Mouse (Mus musculus) heart, embryonic 13.5 days (tissue): Measurements from ENCODE around the gene Olfml1. TPM values are rescaled to one million over a fixed set of nuclear protein-coding genes. Genes with fewer than 3 reads are reported as not detected.

ENCODE experiments used
- ATAC-seq: fragments of 200-750 bp; cut with Nextera tagmentation; 2 replicates; pipeline ENCODE4 v1.8.0; 2017; ENCODE audit warnings: moderate TSS enrichment; ENCODE audit not compliant: insufficient number of reproducible peaks, low FRiP score, low TSS enrichment; ENCODE audit errors: extremely low read depth
- H3K27ac ChIP-seq: fragments of 300-500 bp; sonication (generic); replicated peaks from 2 replicates; pipeline ENCODE4 v1.5.1; 2015; ENCODE audit warnings: moderate library complexity, mild to moderate bottlenecking, inconsistent platforms
- H3K27me3 ChIP-seq: fragments of 300-500 bp; sonication (generic); replicated peaks from 2 replicates; pipeline ENCODE4 v1.6.1; 2015; ENCODE audit warnings: mild to moderate bottlenecking, inconsistent platforms
- H3K36me3 ChIP-seq: fragments of 300-500 bp; sonication (generic); 2 replicates; pipeline ENCODE4 v1.6.1; 2015; ENCODE audit warnings: mild to moderate bottlenecking, inconsistent platforms
- H3K4me1 ChIP-seq: fragments of 300-500 bp; sonication (generic); 2 replicates; pipeline ENCODE4 v1.6.1; 2015; ENCODE audit warnings: inconsistent platforms
- H3K4me2 ChIP-seq: fragments of 300-500 bp; sonication (generic); 2 replicates; pipeline ENCODE4 v1.6.1; 2015; ENCODE audit warnings: inconsistent platforms, mild to moderate bottlenecking, moderate library complexity
- H3K4me3 ChIP-seq: fragments of 300-500 bp; sonication (generic); 2 replicates; pipeline ENCODE4 v1.5.1; 2015; ENCODE audit warnings: moderate library complexity, mild to moderate bottlenecking, inconsistent platforms
- H3K9ac ChIP-seq: fragments of 300-500 bp; sonication (generic); 2 replicates; pipeline ENCODE4 v1.6.1; 2015; ENCODE audit warnings: inconsistent platforms, mild to moderate bottlenecking, moderate library complexity
- H3K9me3 ChIP-seq: fragments of 300-500 bp; sonication (generic); 2 replicates; pipeline ENCODE4 v1.6.1; 2016; ENCODE audit warnings: inconsistent platforms
- WGBS: fragments of 180-500 bp; shearing (Covaris S2); methylation state at CpG from one replicate; pipeline ENCODE4 v1.1.7; 2015; ENCODE audit warnings: mixed read lengths; 5-methylcytosine and 5-hydroxymethylcytosine counted together
- polyA plus RNA-seq: library from polyadenylated mRNA; unstranded; fragments of >200 nt; fragmentation: Nextera tagmentation; extraction: Ambion mirVana; gene quantifications from 2 replicates; pipeline ENCODE4 v1.2.1, GENCODE M21; 2015

The Olfml1 gene
- polyA plus RNA-seq, 1 experiment from 2014 or later = 8.5 TPM

- Histone ChIP-seq H3K4me1 (no peaks in the 10 kb centered on the region), H3K27ac (no peak overlapping the region), H3K36me3 (no peaks in the 10 kb centered on the region), H3K9me3 (no peaks in the 10 kb centered on the region), H3K4me2 (no peak overlapping the region), H3K9ac (no peak overlapping the region), H3K27me3 (no peaks in the 10 kb centered on the region), H3K4me3 (no peak overlapping the region)
- ATAC-seq = no peak
- 83% methylated on average over 3 of the region's 3 CpGs for WGBS
Observed at GRCm38 (mm10) chr7:107555906-107556305, 11.3 kb upstream of the Olfml1 start.

- Histone ChIP-seq H3K4me3 (no peak overlapping the region), H3K9ac (no peak overlapping the region), H3K27ac (no peak overlapping the region), H3K36me3 (no peaks in the 10 kb centered on the region), H3K4me2 (no peak overlapping the region), H3K9me3 (no peaks in the 10 kb centered on the region), H3K4me1 (no peaks in the 10 kb centered on the region), H3K27me3 (no peaks in the 10 kb centered on the region)
- 63% methylated on average over 2 of the region's 2 CpGs for WGBS
- no peak for ATAC-seq
Observed at GRCm38 (mm10) chr7:107560675-107561074, 6.6 kb upstream of the Olfml1 start.

- no peaks in the 10 kb centered on the region for H3K9me3 ChIP-seq
- H3K4me2 ChIP-seq = no peak overlapping the region
- H3K4me1 ChIP-seq = no peaks in the 10 kb centered on the region
- H3K9ac ChIP-seq = no peak overlapping the region
- H3K27me3 ChIP-seq = no peaks in the 10 kb centered on the region
- H3K27ac ChIP-seq = no peak overlapping the region
- no peak overlapping the region for H3K4me3 ChIP-seq
- 59% methylated on average over 3 of the region's 3 CpGs for WGBS
- H3K36me3 ChIP-seq = no peaks in the 10 kb centered on the region
- no peak for ATAC-seq
Observed at GRCm38 (mm10) chr7:107561584-107561983, 5.7 kb upstream of the Olfml1 start.

GRCm38 (mm10) chr7:107563727-107564126 is 3.5 kb upstream of the Olfml1 start:
- ATAC-seq = no peak
- 56% methylated on average over 2 of the region's 2 CpGs for WGBS
- no peaks in the 10 kb centered on the region for H3K4me1 ChIP-seq
- no peak overlapping the region for H3K9ac ChIP-seq
- H3K27me3 ChIP-seq = no peaks in the 10 kb centered on the region
- H3K27ac ChIP-seq = no peak overlapping the region
- no peaks in the 10 kb centered on the region for H3K36me3 ChIP-seq
- H3K4me3 ChIP-seq = no peak overlapping the region
- no peak overlapping the region for H3K4me2 ChIP-seq
- no peaks in the 10 kb centered on the region for H3K9me3 ChIP-seq

- Histone ChIP-seq H3K27ac (peak overlapping the region; percentile 82), H3K9me3 (no peaks in the 10 kb centered on the region), H3K4me1 (peaks cover 4% of the 10 kb centered on the region; the same call in 1 of the 2 replicates), H3K4me3 (peak overlapping the region; percentile 49), H3K4me2 (peak overlapping the region; percentile 61), H3K9ac (peak overlapping the region; percentile 67), H3K36me3 (peaks cover 11% of the 10 kb centered on the region), H3K27me3 (no peaks in the 10 kb centered on the region)
- 61% methylated on average over 5 of the region's 5 CpGs for WGBS
- no peak for ATAC-seq
Observed at GRCm38 (mm10) chr7:107567674-107568073, 428 bp downstream of the Olfml1 start.

GRCm38 (mm10) chr7:107568971-107569370 is 1.7 kb downstream of the Olfml1 start:
- no peak for ATAC-seq
- Histone ChIP-seq H3K4me2 (peak overlapping the region; percentile 61), H3K9me3 (no peaks in the 10 kb centered on the region; the same call in 1 of the 2 replicates), H3K27me3 (no peaks in the 10 kb centered on the region), H3K4me1 (peaks cover 4% of the 10 kb centered on the region; the same call in 1 of the 2 replicates), H3K36me3 (peaks cover 18% of the 10 kb centered on the region), H3K4me3 (peak overlapping the region; percentile 29), H3K9ac (no peak overlapping the region), H3K27ac (no peak overlapping the region)
- 48% methylated on average over 4 of the region's 4 CpGs for WGBS

GRCm38 (mm10) chr7:107573856-107574255 is 6.6 kb downstream of the Olfml1 start:
- ATAC-seq = no peak
- 59% methylated on average over 2 of the region's 2 CpGs for WGBS
- H3K9me3 ChIP-seq = no peaks in the 10 kb centered on the region; the same call in 1 of the 2 replicates
- peaks cover 4% of the 10 kb centered on the region; the same call in 1 of the 2 replicates for H3K4me1 ChIP-seq
- no peaks in the 10 kb centered on the region for H3K27me3 ChIP-seq
- H3K4me2 ChIP-seq = no peak overlapping the region
- H3K27ac ChIP-seq = no peak overlapping the region
- no peak overlapping the region for H3K4me3 ChIP-seq
- peaks cover 18% of the 10 kb centered on the region for H3K36me3 ChIP-seq
- no peak overlapping the region for H3K9ac ChIP-seq

GRCm38 (mm10) chr7:107574276-107574675 is 7.0 kb downstream of the Olfml1 start:
- peaks cover 18% of the 10 kb centered on the region for H3K36me3 ChIP-seq
- no peak overlapping the region for H3K9ac ChIP-seq
- no peaks in the 10 kb centered on the region for H3K27me3 ChIP-seq
- no peak overlapping the region for H3K4me2 ChIP-seq
- no peaks in the 10 kb centered on the region; the same call in 1 of the 2 replicates for H3K9me3 ChIP-seq
- no peak overlapping the region for H3K27ac ChIP-seq
- no peak for ATAC-seq
- H3K4me1 ChIP-seq = no peaks in the 10 kb centered on the region; the same call in 1 of the 2 replicates
- WGBS = 59% methylated on average over 3 of the region's 3 CpGs
- H3K4me3 ChIP-seq = no peak overlapping the region

- H3K36me3 ChIP-seq = 0 out of 2 replicates have a peak, but pooled peaks cover 3% of the 10 kb centered on the region
- H3K27me3 ChIP-seq = no peaks in the 10 kb centered on the region; the same call in 1 of the 2 replicates
- no peaks in the 10 kb centered on the region for H3K9me3 ChIP-seq
- H3K4me2 ChIP-seq = no peak overlapping the region
- H3K27ac ChIP-seq = no peak overlapping the region
- 28% methylated on average over 2 of the region's 2 CpGs for WGBS
- no peak for ATAC-seq
- no peak overlapping the region for H3K4me3 ChIP-seq
- no peak overlapping the region for H3K9ac ChIP-seq
- H3K4me1 ChIP-seq = peaks cover 23% of the 10 kb centered on the region
Observed at GRCm38 (mm10) chr7:107592641-107593040, 25.4 kb downstream of the Olfml1 start.

- no peak for ATAC-seq
- H3K27me3 ChIP-seq = no peaks in the 10 kb centered on the region; the same call in 1 of the 2 replicates
- 0 out of 2 replicates have a peak overlapping the region, but pooled peaks have one; percentile 32 for H3K27ac ChIP-seq
- H3K9me3 ChIP-seq = no peaks in the 10 kb centered on the region
- 0 out of 2 replicates have a peak, but pooled peaks cover 3% of the 10 kb centered on the region for H3K36me3 ChIP-seq
- H3K4me3 ChIP-seq = peak overlapping the region; percentile 60
- peak overlapping the region; percentile 80 for H3K9ac ChIP-seq
- 37% methylated on average over 7 of the region's 7 CpGs for WGBS
- peaks cover 25% of the 10 kb centered on the region for H3K4me1 ChIP-seq
- H3K4me2 ChIP-seq = peak overlapping the region; percentile 95
Observed at GRCm38 (mm10) chr7:107593904-107594303, 26.7 kb downstream of the Olfml1 start.

- peak; percentile 41; the same call in 1 of the 2 replicates for ATAC-seq
- H3K9ac ChIP-seq = peak overlapping the region; percentile 80
- WGBS = under 1% methylated on average over 16 of the region's 16 CpGs
- H3K9me3 ChIP-seq = no peaks in the 10 kb centered on the region
- peaks cover 25% of the 10 kb centered on the region for H3K4me1 ChIP-seq
- H3K27me3 ChIP-seq = no peaks in the 10 kb centered on the region; the same call in 1 of the 2 replicates
- H3K4me2 ChIP-seq = peak overlapping the region; percentile 95
- H3K4me3 ChIP-seq = peak overlapping the region; percentile 60
- H3K27ac ChIP-seq = peak overlapping the region; percentile 32
- 0 out of 2 replicates have a peak, but pooled peaks cover 3% of the 10 kb centered on the region for H3K36me3 ChIP-seq
Observed at GRCm38 (mm10) chr7:107594325-107594856, 27.1 kb downstream of the Olfml1 start.
